Mouse (Mus musculus): ENCODE data around the gene Slc6a2. TPM values are rescaled to one million over a fixed set of nuclear protein-coding genes. Genes with fewer than 3 reads are reported as not detected.

The Slc6a2 gene
- 0.17 and 0.25 TPM in 2 replicates for polyA plus RNA-seq (2015; fragmentation: Nextera tagmentation; extraction: Ambion mirVana)

- H3K4me3 ChIP-seq (replicated peaks; ENCODE audit: low read length), result peak within 1 kb of the TSS; percentile 38
- peak within 1 kb of the TSS; percentile 61 for H3K4me2 ChIP-seq (ENCODE audit: low read depth, low read length)
- H3K36me3 ChIP-seq (ENCODE audit: control insufficient read depth, insufficient read depth, low read length), result no peaks in the 10 kb centered on the region
- no peak within 1 kb of the TSS for H3K27ac ChIP-seq (ENCODE audit: low read length)
- H3K4me1 ChIP-seq (ENCODE audit: control insufficient read depth, insufficient read depth, low read length), result peaks cover 6% of the 10 kb centered on the region
- peak within 1 kb of the TSS; percentile 42; the same call in 1 of the 2 replicates for H3K9ac ChIP-seq (ENCODE audit: low read length)
- WGBS, result 72% methylated on average over 10 of the region's 10 CpGs
- no peak for ATAC-seq (ENCODE audit: insufficient read depth, low FRiP score)
- no peaks in the 10 kb centered on the region for H3K9me3 ChIP-seq (replicated peaks; ENCODE audit: control insufficient read depth, low read length)
- peaks cover 44% of the 10 kb centered on the region for H3K27me3 ChIP-seq (ENCODE audit: control insufficient read depth, insufficient read depth, low read length)
Measured at GRCm38 (mm10) chr8:92959779-92960178, at the start of gene Slc6a2. Gene Slc6a2, plus strand, starts transcription at chr8:92960079.

GRCm38 (mm10) chr8:92911477-92911876 lies 48.4 kb upstream of the Slc6a2 start:
- Histone ChIP-seq H3K36me3 (ENCODE audit: control insufficient read depth, insufficient read depth, low read length) (no peaks in the 10 kb centered on the region), H3K4me1 (ENCODE audit: control insufficient read depth, insufficient read depth, low read length) (no peaks in the 10 kb centered on the region), H3K27ac (ENCODE audit: low read length) (no peak overlapping the region), H3K4me3 (replicated peaks; ENCODE audit: low read length) (no peak overlapping the region), H3K27me3 (ENCODE audit: control insufficient read depth, insufficient read depth, low read length) (no peaks in the 10 kb centered on the region), H3K9ac (ENCODE audit: low read length) (no peak overlapping the region), H3K9me3 (replicated peaks; ENCODE audit: control insufficient read depth, low read length) (no peaks in the 10 kb centered on the region), H3K4me2 (ENCODE audit: low read depth, low read length) (no peak overlapping the region)
- WGBS, result 88% methylated on average over 3 of the region's 3 CpGs
- no peak for ATAC-seq (ENCODE audit: insufficient read depth, low FRiP score)

GRCm38 (mm10) chr8:92913396-92913795 lies 46.5 kb upstream of the Slc6a2 start:
- no peak overlapping the region for H3K9ac ChIP-seq (ENCODE audit: low read length)
- no peaks in the 10 kb centered on the region for H3K27me3 ChIP-seq (ENCODE audit: control insufficient read depth, insufficient read depth, low read length)
- no peaks in the 10 kb centered on the region for H3K4me1 ChIP-seq (ENCODE audit: control insufficient read depth, insufficient read depth, low read length)
- H3K9me3 ChIP-seq (replicated peaks; ENCODE audit: control insufficient read depth, low read length), result no peaks in the 10 kb centered on the region
- no peak overlapping the region for H3K4me3 ChIP-seq (replicated peaks; ENCODE audit: low read length)
- no peak for ATAC-seq (ENCODE audit: insufficient read depth, low FRiP score)
- H3K36me3 ChIP-seq (ENCODE audit: control insufficient read depth, insufficient read depth, low read length), result no peaks in the 10 kb centered on the region
- H3K4me2 ChIP-seq (ENCODE audit: low read depth, low read length), result no peak overlapping the region
- H3K27ac ChIP-seq (ENCODE audit: low read length), result no peak overlapping the region
- WGBS, result 74% methylated on average over 7 of the region's 7 CpGs

GRCm38 (mm10) chr8:92916082-92916481 lies 43.8 kb upstream of the Slc6a2 start:
- Histone ChIP-seq H3K36me3 (ENCODE audit: control insufficient read depth, insufficient read depth, low read length) (no peaks in the 10 kb centered on the region), H3K27ac (ENCODE audit: low read length) (no peak overlapping the region), H3K4me3 (replicated peaks; ENCODE audit: low read length) (no peak overlapping the region), H3K9ac (ENCODE audit: low read length) (no peak overlapping the region), H3K27me3 (ENCODE audit: control insufficient read depth, insufficient read depth, low read length) (no peaks in the 10 kb centered on the region), H3K9me3 (replicated peaks; ENCODE audit: control insufficient read depth, low read length) (no peaks in the 10 kb centered on the region), H3K4me1 (ENCODE audit: control insufficient read depth, insufficient read depth, low read length) (no peaks in the 10 kb centered on the region), H3K4me2 (ENCODE audit: low read depth, low read length) (no peak overlapping the region)
- 75% methylated on average over 3 of the region's 3 CpGs for WGBS
- no peak for ATAC-seq (ENCODE audit: insufficient read depth, low FRiP score)

- 88% methylated on average over 3 of the region's 3 CpGs for WGBS
- ATAC-seq (ENCODE audit: insufficient read depth, low FRiP score), result no peak
- no peak overlapping the region for H3K27ac ChIP-seq (ENCODE audit: low read length)
- H3K9ac ChIP-seq (ENCODE audit: low read length), result no peak overlapping the region
- H3K4me1 ChIP-seq (ENCODE audit: control insufficient read depth, insufficient read depth, low read length), result no peaks in the 10 kb centered on the region
- no peaks in the 10 kb centered on the region for H3K9me3 ChIP-seq (replicated peaks; ENCODE audit: control insufficient read depth, low read length)
- no peak overlapping the region for H3K4me2 ChIP-seq (ENCODE audit: low read depth, low read length)
- no peaks in the 10 kb centered on the region for H3K36me3 ChIP-seq (ENCODE audit: control insufficient read depth, insufficient read depth, low read length)
- no peak overlapping the region for H3K4me3 ChIP-seq (replicated peaks; ENCODE audit: low read length)
- no peaks in the 10 kb centered on the region for H3K27me3 ChIP-seq (ENCODE audit: control insufficient read depth, insufficient read depth, low read length)
Measured at GRCm38 (mm10) chr8:92921768-92922167, 38.1 kb upstream of the Slc6a2 start.

- H3K27me3 ChIP-seq (ENCODE audit: control insufficient read depth, insufficient read depth, low read length), result no peaks in the 10 kb centered on the region
- H3K4me2 ChIP-seq (ENCODE audit: low read depth, low read length), result no peak overlapping the region
- H3K9me3 ChIP-seq (replicated peaks; ENCODE audit: control insufficient read depth, low read length), result no peaks in the 10 kb centered on the region
- no peaks in the 10 kb centered on the region for H3K36me3 ChIP-seq (ENCODE audit: control insufficient read depth, insufficient read depth, low read length)
- no peak overlapping the region for H3K9ac ChIP-seq (ENCODE audit: low read length)
- WGBS, result 63% methylated on average over 4 of the region's 4 CpGs
- no peaks in the 10 kb centered on the region for H3K4me1 ChIP-seq (ENCODE audit: control insufficient read depth, insufficient read depth, low read length)
- no peak for ATAC-seq (ENCODE audit: insufficient read depth, low FRiP score)
- H3K4me3 ChIP-seq (replicated peaks; ENCODE audit: low read length), result no peak overlapping the region
- H3K27ac ChIP-seq (ENCODE audit: low read length), result no peak overlapping the region
Measured at GRCm38 (mm10) chr8:92928986-92929385, 30.9 kb upstream of the Slc6a2 start.

GRCm38 (mm10) chr8:92938056-92938455 lies 21.8 kb upstream of the Slc6a2 start:
- Histone ChIP-seq H3K27me3 (ENCODE audit: control insufficient read depth, insufficient read depth, low read length) (no peaks in the 10 kb centered on the region), H3K4me3 (replicated peaks; ENCODE audit: low read length) (no peak overlapping the region), H3K27ac (ENCODE audit: low read length) (no peak overlapping the region), H3K9ac (ENCODE audit: low read length) (no peak overlapping the region), H3K4me2 (ENCODE audit: low read depth, low read length) (no peak overlapping the region), H3K9me3 (replicated peaks; ENCODE audit: control insufficient read depth, low read length) (no peaks in the 10 kb centered on the region), H3K36me3 (ENCODE audit: control insufficient read depth, insufficient read depth, low read length) (no peaks in the 10 kb centered on the region), H3K4me1 (ENCODE audit: control insufficient read depth, insufficient read depth, low read length) (no peaks in the 10 kb centered on the region)
- ATAC-seq (ENCODE audit: insufficient read depth, low FRiP score), result no peak
- WGBS, result 67% methylated on average over 4 of the region's 4 CpGs

GRCm38 (mm10) chr8:92949071-92949470 lies 10.8 kb upstream of the Slc6a2 start:
- 82% methylated on average over 4 of the region's 4 CpGs for WGBS
- no peaks in the 10 kb centered on the region for H3K9me3 ChIP-seq (replicated peaks; ENCODE audit: control insufficient read depth, low read length)
- no peaks in the 10 kb centered on the region for H3K4me1 ChIP-seq (ENCODE audit: control insufficient read depth, insufficient read depth, low read length)
- ATAC-seq (ENCODE audit: insufficient read depth, low FRiP score), result no peak
- H3K27me3 ChIP-seq (ENCODE audit: control insufficient read depth, insufficient read depth, low read length), result no peaks in the 10 kb centered on the region
- no peak overlapping the region for H3K4me2 ChIP-seq (ENCODE audit: low read depth, low read length)
- H3K27ac ChIP-seq (ENCODE audit: low read length), result no peak overlapping the region
- H3K36me3 ChIP-seq (ENCODE audit: control insufficient read depth, insufficient read depth, low read length), result no peaks in the 10 kb centered on the region
- H3K4me3 ChIP-seq (replicated peaks; ENCODE audit: low read length), result no peak overlapping the region
- no peak overlapping the region for H3K9ac ChIP-seq (ENCODE audit: low read length)

GRCm38 (mm10) chr8:92950639-92951371 lies 9.1 kb upstream of the Slc6a2 start:
- Histone ChIP-seq H3K9me3 (replicated peaks; ENCODE audit: control insufficient read depth, low read length) (no peaks in the 10 kb centered on the region), H3K36me3 (ENCODE audit: control insufficient read depth, insufficient read depth, low read length) (no peaks in the 10 kb centered on the region), H3K4me3 (replicated peaks; ENCODE audit: low read length) (no peak overlapping the region), H3K27ac (ENCODE audit: low read length) (no peak overlapping the region), H3K9ac (ENCODE audit: low read length) (no peak overlapping the region), H3K27me3 (ENCODE audit: control insufficient read depth, insufficient read depth, low read length) (no peaks in the 10 kb centered on the region), H3K4me1 (ENCODE audit: control insufficient read depth, insufficient read depth, low read length) (no peaks in the 10 kb centered on the region), H3K4me2 (ENCODE audit: low read depth, low read length) (no peak overlapping the region)
- ATAC-seq (ENCODE audit: insufficient read depth, low FRiP score), result no peak
- 43% methylated on average over 12 of the region's 12 CpGs for WGBS

All from stomach, embryonic 16.5 days (tissue).